Mouse (Mus musculus): ENCODE results near the gene Rhno1. TPM values are rescaled to one million over a fixed set of nuclear protein-coding genes. Genes with fewer than 3 reads are reported as not detected.

Rhno1 gene
- polyA plus RNA-seq (2012; ENCODE audit: low replicate concordance) = 31.3 and 51.5 TPM in 2 replicates

GRCm38 (mm10) chr6:128362381-128363006, at the start of gene Rhno1, which contains the start of gene Foxm1:
Rhno1 (minus strand) TSS chr6:128362911.
Foxm1 (plus strand) TSS chr6:128362967.

DNA sequence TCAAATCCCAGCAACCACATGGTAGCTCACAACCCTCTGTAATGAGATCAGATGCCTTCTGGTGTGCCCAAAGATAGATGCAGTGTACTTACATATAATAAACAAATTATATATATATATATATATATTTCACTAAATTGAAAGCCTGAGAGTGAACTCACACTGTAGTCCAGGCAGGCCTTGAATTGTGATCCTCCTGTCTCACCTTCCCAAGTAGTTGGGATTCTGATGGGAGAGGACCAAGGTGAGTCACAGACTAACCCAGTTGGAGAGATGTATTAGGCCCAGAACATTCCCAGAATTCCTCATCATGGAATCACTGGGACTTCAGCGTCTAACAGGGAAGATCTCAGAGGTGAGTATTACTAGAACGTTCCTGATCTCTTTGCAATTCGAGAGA, 36.3 kb upstream of the Rhno1 start, which contains the start of gene Nrip2:
TSS of gene Nrip2 (plus strand) at position 301 of the 400 bp plus-strand sequence.

DNA sequence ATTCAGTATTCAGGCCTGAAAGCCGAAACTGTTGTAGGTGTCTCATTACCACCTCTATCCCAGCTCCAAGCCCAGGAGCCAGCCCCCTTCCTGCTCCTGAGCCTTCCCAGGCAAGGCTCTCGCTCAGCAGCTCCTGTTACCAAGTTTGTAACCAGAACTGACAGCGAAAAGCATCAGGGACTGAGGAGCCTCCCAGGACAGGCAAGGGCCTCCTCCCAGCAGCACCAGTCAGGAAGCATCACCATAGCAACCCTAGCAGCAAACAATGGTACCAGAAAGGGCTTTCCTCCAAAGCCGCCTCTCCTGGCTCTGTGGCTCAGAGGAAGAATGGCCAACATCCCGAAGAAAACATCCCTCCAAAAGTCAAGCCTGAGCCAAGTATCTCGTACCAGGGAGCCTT, 12.5 kb upstream of the Rhno1 start, which contains the start of the genes Tex52 and Gm44596:
TSS of gene Tex52 (plus strand) at position 265 of the 400 bp plus-strand sequence.
TSS of gene Gm44596 (plus strand) at position 312 of the 400 bp plus-strand sequence.

DNA sequence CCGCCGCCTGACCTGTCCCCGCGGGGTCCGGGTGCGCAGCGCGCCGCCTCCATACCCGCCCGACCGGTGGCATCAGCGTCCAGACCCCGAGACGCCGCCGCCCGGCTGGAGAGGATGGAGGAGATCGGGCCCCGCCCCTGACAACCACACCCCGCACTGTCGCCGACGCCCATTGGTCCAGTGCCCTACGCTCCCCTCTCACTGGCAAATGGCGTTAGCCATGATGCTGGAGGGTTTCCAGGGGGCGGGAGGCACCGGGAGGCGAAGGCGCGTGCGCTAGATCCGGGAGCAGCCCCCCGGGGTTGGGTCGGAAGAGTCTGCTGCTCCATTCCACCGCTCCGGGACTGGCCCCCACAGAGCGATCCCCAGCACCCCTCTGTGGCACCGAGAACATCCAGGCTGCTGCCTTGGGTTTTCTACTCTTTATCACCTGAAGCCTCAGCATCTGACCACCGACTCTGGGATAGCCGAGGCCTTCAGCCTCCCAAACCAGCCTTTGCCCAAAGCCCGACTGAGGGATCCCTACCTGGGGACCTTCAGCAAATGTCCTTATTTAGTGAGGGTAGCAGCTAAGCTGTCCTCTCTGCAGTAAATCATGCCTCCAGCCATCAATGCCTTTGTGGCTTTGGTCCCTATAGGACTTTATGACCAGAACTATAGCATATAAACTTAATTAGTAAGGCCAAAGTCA, 6.8 kb downstream of the Rhno1 start, which contains the start of gene Tulp3:
TSS of gene Tulp3 (minus strand) at position 126 of the 691 bp plus-strand sequence.

Other genes starting within 250 kb of the Rhno1 start
- gene Tspan9, start 219.3 kb downstream of the Rhno1 start, polyA plus RNA-seq (2012; ENCODE audit: low replicate concordance) = 4.1 and 7.6 TPM in 2 replicates
- not detected in 2 replicates for gene Tead4, start 62.1 kb downstream of the Rhno1 start, polyA plus RNA-seq (2012; ENCODE audit: low replicate concordance)
- 2.0 and 2.4 TPM in 2 replicates for gene Tulp3, start 7.1 kb downstream of the Rhno1 start, polyA plus RNA-seq (2012; ENCODE audit: low replicate concordance)
- 6.1 and 17.4 TPM in 2 replicates for gene Foxm1, start 56 bp upstream of the Rhno1 start, polyA plus RNA-seq (2012; ENCODE audit: low replicate concordance)
- gene Tex52, start 12.5 kb upstream of the Rhno1 start, polyA plus RNA-seq (2012; ENCODE audit: low replicate concordance) = 0.12 TPM in 1 of 2 replicates, not detected in the other
- gene Gm44596, start 12.6 kb upstream of the Rhno1 start, polyA plus RNA-seq (2012; ENCODE audit: low replicate concordance) = not detected in 2 replicates
- 0.07 and 0.28 TPM in 2 replicates for gene Nrip2, start 36.4 kb upstream of the Rhno1 start, polyA plus RNA-seq (2012; ENCODE audit: low replicate concordance)
- 20.5 and 26.9 TPM in 2 replicates for gene Itfg2, start 62.0 kb upstream of the Rhno1 start, polyA plus RNA-seq (2012; ENCODE audit: low replicate concordance)
- gene Fkbp4, start 75.8 kb upstream of the Rhno1 start, polyA plus RNA-seq (2012; ENCODE audit: low replicate concordance) = 91.2 and 98.3 TPM in 2 replicates
- not detected in 2 replicates for gene Pzp, start 163.8 kb upstream of the Rhno1 start, polyA plus RNA-seq (2012; ENCODE audit: low replicate concordance)
- not detected in 2 replicates for gene A2ml1, start 218.7 kb upstream of the Rhno1 start, polyA plus RNA-seq (2012; ENCODE audit: low replicate concordance)